ENCODE assay signal across 9 mouse cellular contexts in genomic region chr7:45370475-45371311, GRCm38 (mm10). TPM values are rescaled to one million over a fixed set of nuclear protein-coding genes. Genes with fewer than 3 reads are reported as not detected.
A peak's percentile ranks its signal among the peaks of the same experiment; 100 is the strongest.
DNase-seq lines count a peak whose midpoint lies in the region; ATAC-seq and TF ChIP-seq lines count a peak whose summit lies in the region.
"Had no signal": no experiment of that assay in that cellular context is flagged by ENCODE, and none has a peak within 500 bp of the region (broad histone marks: within the 10 kb centered on the region; RNA-seq: fewer than 3 reads in every experiment).

Gene Lin7b (minus strand): TSS chr7:45370583.

- TF ChIP-seq CTCF in cerebellum, adult 2 months (IDR thresholded peaks at IDR 0.05; ENCODE audit: borderline replicate concordance, insufficient read depth, low read depth, low read length), result no peak
- TF ChIP-seq CTCF in forebrain, postnatal 0 days (IDR thresholded peaks at IDR 0.05; ENCODE audit: low read depth), result peak; percentile 48

- in situ Hi-C loops in ES-E14 (cut with MboI; ENCODE audit: low sequenced_read_pairs in 2 of 2, unreplicated experiment in 2 of 2), result no loop called here

- peaks cover 18% of the 10 kb centered on the region for H3K36me3 ChIP-seq in ES-E14 (ENCODE audit: control insufficient read depth, insufficient read depth, low read length, poor library complexity, severe bottlenecking)
- H3K36me3 ChIP-seq in forebrain, postnatal 0 days (ENCODE audit: insufficient read depth), result peaks cover 24% of the 10 kb centered on the region
- peaks cover 29% of the 10 kb centered on the region for H3K36me3 ChIP-seq in neural tube, embryonic 15.5 days

- peak; percentile 19 for ATAC-seq in forebrain, postnatal 0 days
- ATAC-seq in neural tube, embryonic 15.5 days (ENCODE audit: low FRiP score), result peak; percentile 54

- H3K27ac ChIP-seq in ES-E14 (ENCODE audit: insufficient read depth, low read depth, low read length, poor library complexity, severe bottlenecking), result no peak within 1 kb of the TSS
- peak within 1 kb of the TSS; percentile 12; the same call in 1 of the 2 replicates for H3K27ac ChIP-seq in cerebellum, adult 2 months (ENCODE audit: insufficient read depth, low read length)
- peak within 1 kb of the TSS; percentile 45 for H3K27ac ChIP-seq in forebrain, postnatal 0 days (ENCODE audit: low read depth, low read length)
- peak within 1 kb of the TSS; percentile 58 for H3K27ac ChIP-seq in neural tube, embryonic 15.5 days (replicated peaks)
- H3K27ac ChIP-seq: macrophage had no signal

- H3K4me2 ChIP-seq in forebrain, postnatal 0 days (ENCODE audit: low read depth), result peak within 1 kb of the TSS; percentile 94
- peak within 1 kb of the TSS; percentile 95 for H3K4me2 ChIP-seq in neural tube, embryonic 15.5 days

- H3K9ac ChIP-seq in ES-E14 (ENCODE audit: insufficient read depth, low read depth, low read length, poor library complexity, severe bottlenecking), result peak within 1 kb of the TSS; percentile 50
- H3K9ac ChIP-seq in forebrain, postnatal 0 days, result peak within 1 kb of the TSS; percentile 66
- H3K9ac ChIP-seq in neural tube, embryonic 15.5 days (replicated peaks), result peak within 1 kb of the TSS; percentile 64

- peaks cover 2 to 18% of the 10 kb centered on the region in 2 experiments; a peak in 3 of 4 replicates for H3K4me1 ChIP-seq in ES-E14 (ENCODE audit: control insufficient read depth in 2 of 2, insufficient read depth in 2 of 2, low read length in 2 of 2, poor library complexity in 1 of 2)
- peaks cover 12% of the 10 kb centered on the region for H3K4me1 ChIP-seq in cerebellum, adult 2 months (ENCODE audit: control insufficient read depth, insufficient read depth, low read length)
- peaks cover 7% of the 10 kb centered on the region for H3K4me1 ChIP-seq in forebrain, postnatal 0 days (ENCODE audit: insufficient read depth)
- peaks cover 42% of the 10 kb centered on the region for H3K4me1 ChIP-seq in neural tube, embryonic 15.5 days

- 12% methylated on average over 28 of the region's 28 CpGs for WGBS in cerebellum, adult 2 months
- 11% methylated on average over 28 of the region's 28 CpGs for WGBS in forebrain, postnatal 0 days
- 10% methylated on average over 28 of the region's 28 CpGs for WGBS in neural tube, embryonic 15.5 days

- no peaks in the 10 kb centered on the region for H3K9me3 ChIP-seq in ES-E14 (ENCODE audit: control insufficient read depth, insufficient read depth, low read depth, low read length)
- no peaks in the 10 kb centered on the region for H3K9me3 ChIP-seq in forebrain, postnatal 0 days (ENCODE audit: low read length)
- no peaks in the 10 kb centered on the region for H3K9me3 ChIP-seq in neural tube, embryonic 15.5 days (replicated peaks)

- H3K27me3 ChIP-seq in cerebellum, adult 2 months (ENCODE audit: control insufficient read depth, insufficient read depth, low read length), result no peaks in the 10 kb centered on the region
- no peaks in the 10 kb centered on the region for H3K27me3 ChIP-seq in forebrain, postnatal 0 days (ENCODE audit: insufficient read depth, low read length)
- H3K27me3 ChIP-seq in neural tube, embryonic 15.5 days (replicated peaks), result peaks cover 7% of the 10 kb centered on the region; the same call in 1 of the 2 replicates

- intact Hi-C loops in heart, postnatal 36 days (cut with DNase I), result loop anchor here (2.0 kb wide), 1 partner anchor 24 kb away; the partner anchor contains the start of gene Snrnp70

- H3K4me3 ChIP-seq in ES-E14 (ENCODE audit: insufficient read depth in 1 of 2, low read depth in 1 of 2, low read length in 2 of 2, poor library complexity in 1 of 2, severe bottlenecking in 1 of 2), result peak within 1 kb of the TSS; percentile 68 to 80
- H3K4me3 ChIP-seq in cerebellum, adult 2 months (replicated peaks; ENCODE audit: insufficient read depth, low read depth, low read length), result peak within 1 kb of the TSS; percentile 70
- H3K4me3 ChIP-seq in forebrain, postnatal 0 days (ENCODE audit: low read depth, low read length), result peak within 1 kb of the TSS; percentile 50
- peak within 1 kb of the TSS; percentile 55 for H3K4me3 ChIP-seq in neural tube, embryonic 15.5 days (replicated peaks)

- peak; percentile 92 for DNase-seq in ES-E14 (ENCODE audit: low read depth, low spot score)
- DNase-seq in cerebellum, adult 2 months, result peak; percentile 89
- DNase-seq in forebrain, postnatal 0 days, result peak; percentile 81
- peak; percentile 72 to 76 for DNase-seq in heart, postnatal 36 days
- peak; percentile 91 to 94 for DNase-seq in layer of hippocampus, adult 18-20 months (ENCODE audit: low spot score in 2 of 2)
- DNase-seq in lung, adult 18-20 months, result peak; percentile 91 to 93
- DNase-seq in testis, postnatal 10 days (ENCODE audit: low spot score), result peak; percentile 95

- no peak; the same call in 1 of the 2 replicates for TF ChIP-seq POLR2A in cerebellum, adult 2 months (IDR thresholded peaks at IDR 0.05; ENCODE audit: borderline replicate concordance, insufficient read depth, low read length)

TF ChIP-seq in ES-E14, 5 proteins besides CTCF, POLR2A, EP300 and RAD21:
- TF ChIP-seq MAFK (IDR thresholded peaks at IDR 0.05; ENCODE audit: insufficient read depth, low read depth, low read length), result no peak
- TF ChIP-seq ZNF384 (IDR thresholded peaks at IDR 0.05; ENCODE audit: low read depth, low read length), result 0 out of 2 replicates have a peak, but pooled peaks have one; percentile 19
- TF ChIP-seq CHD2 (IDR thresholded peaks at IDR 0.05; ENCODE audit: low read depth, low read length), result peak; percentile 20; the same call in 1 of the 2 replicates

RNA-seq across cellular contexts. Expression of gene Lin7b, which starts in this region (rescaled TPM):
- total RNA-seq in ES-E14 (2012; rRNA removed), result 5.6 and 11.3 TPM in 2 replicates
- 92.6 and 103 TPM in 2 replicates for polyA plus RNA-seq in cerebellum, adult 2 months (2012; rRNA removed)
- total RNA-seq in forebrain, postnatal 0 days (2014; rRNA removed), result 32.2 and 47.3 TPM in 2 replicates
- polyA plus RNA-seq in forebrain, postnatal 0 days (2015; fragmentation: Nextera tagmentation; extraction: Ambion mirVana), result 36.8 and 39.8 TPM in 2 replicates
- total RNA-seq in heart, postnatal 36 days (2021), result 1 to 10 TPM; 1.3 to 1.7 TPM
- 100 to 1,000 TPM; 134 to 144 TPM for total RNA-seq in layer of hippocampus, adult 18-20 months (2021)
- 48.2 and 58.3 TPM in 2 replicates for polyA plus RNA-seq in neural tube, embryonic 15.5 days (2015; fragmentation: Nextera tagmentation; extraction: Ambion mirVana)
- polyA plus RNA-seq: macrophage had no signal
